ENCODE assay signal across 16 mouse cellular contexts in the genomic region with DNA sequence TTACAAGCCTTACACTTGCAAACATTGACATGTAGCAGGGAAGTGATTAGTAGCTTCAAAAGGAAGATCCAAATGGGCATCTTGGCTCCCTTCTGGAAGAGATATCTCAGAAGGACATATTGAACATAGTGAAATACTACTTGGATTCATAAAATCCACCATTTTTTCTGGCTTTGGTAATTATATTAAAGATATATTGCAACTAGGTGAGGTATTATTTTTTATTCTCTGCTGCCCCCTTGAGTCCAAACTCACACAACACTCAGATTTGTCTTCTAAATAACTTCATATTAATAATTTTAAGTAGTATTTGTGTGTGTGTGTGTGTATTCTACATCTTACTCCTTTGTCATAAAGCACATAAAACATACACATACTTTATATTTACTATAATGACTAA.
DNase-seq lines count a peak whose midpoint lies in the region; ATAC-seq and TF ChIP-seq lines count a peak whose summit lies in the region.
"Had no signal": no experiment of that assay in that cellular context is flagged by ENCODE, and none has a peak within 500 bp of the region (broad histone marks: within the 10 kb centered on the region; RNA-seq: fewer than 3 reads in every experiment).

No protein-coding gene starts in this region.

- no peaks in the 10 kb centered on the region for H3K9me3 ChIP-seq in forebrain, postnatal 0 days (ENCODE audit: low read length)
- no peaks in the 10 kb centered on the region for H3K9me3 ChIP-seq in forebrain, embryonic 12.5 days
- H3K9me3 ChIP-seq: heart, embryonic 13.5 days had no signal

- ATAC-seq in forebrain, postnatal 0 days = no peak
- no peak for ATAC-seq in forebrain, embryonic 12.5 days (ENCODE audit: low FRiP score)
- no peak for ATAC-seq in granulocyte monocyte progenitor cell, adult 5-6 weeks (replicated peaks; ENCODE audit: poor library complexity, severe bottlenecking)
- no peak for ATAC-seq in erythroid progenitor cell, adult 5-6 weeks (replicated peaks; ENCODE audit: low FRiP score, poor library complexity, severe bottlenecking)
- ATAC-seq: Patski had no signal

- no peak overlapping the region for H3K9ac ChIP-seq in forebrain, postnatal 0 days
- H3K9ac ChIP-seq in forebrain, embryonic 12.5 days = no peak overlapping the region
- H3K9ac ChIP-seq: heart, embryonic 13.5 days had no signal

- no peak overlapping the region for H3K4me3 ChIP-seq in forebrain, postnatal 0 days (ENCODE audit: low read depth, low read length)
- H3K4me3 ChIP-seq in forebrain, embryonic 12.5 days (replicated peaks) = no peak overlapping the region
- H3K4me3 ChIP-seq: heart, embryonic 13.5 days had no signal

- H3K4me1 ChIP-seq in forebrain, postnatal 0 days (ENCODE audit: insufficient read depth) = no peaks in the 10 kb centered on the region
- H3K4me1 ChIP-seq in forebrain, embryonic 12.5 days = no peaks in the 10 kb centered on the region
- H3K4me1 ChIP-seq: heart, embryonic 13.5 days had no signal

- H3K4me2 ChIP-seq in forebrain, postnatal 0 days (ENCODE audit: low read depth) = no peak overlapping the region
- H3K4me2 ChIP-seq in forebrain, embryonic 12.5 days = no peak overlapping the region
- H3K4me2 ChIP-seq: heart, embryonic 13.5 days had no signal

- no peaks in the 10 kb centered on the region for H3K27me3 ChIP-seq in forebrain, postnatal 0 days (ENCODE audit: insufficient read depth, low read length)
- H3K27me3 ChIP-seq in forebrain, embryonic 12.5 days = no peaks in the 10 kb centered on the region
- H3K27me3 ChIP-seq: heart, embryonic 13.5 days had no signal

- peak; percentile 43 for DNase-seq in forebrain, postnatal 0 days
- DNase-seq in left cerebral cortex, postnatal 14 days (ENCODE audit: low spot score in 2 of 2) = peak; percentile 8
- DNase-seq in left cerebral cortex, postnatal 36 days (ENCODE audit: low spot score in 2 of 2) = no peak
- DNase-seq in A20 (ENCODE audit: low read depth, low spot score) = peak; percentile 33
- DNase-seq in embryo, embryonic 11 days = peak; percentile 16
- DNase-seq: cerebellum, adult 9-10 months; gastrocnemius, postnatal 36 days; kidney, adult 2 months; lung, postnatal 36 days; right cerebral cortex, postnatal 14 days; thymus, adult 18-20 months had no signal

- TF ChIP-seq CTCF in forebrain, postnatal 0 days (IDR thresholded peaks at IDR 0.05; ENCODE audit: low read depth) = peak; percentile 27

- intact Hi-C loops in left cerebral cortex, postnatal 14 days (cut with DNase I) = no loop called here
- intact Hi-C loops in left cerebral cortex, postnatal 36 days (cut with DNase I) = loop anchor here (5.0 kb wide), 1 partner anchor 1418 kb away; no protein-coding TSS in a partner anchor

- no peak overlapping the region for H3K27ac ChIP-seq in forebrain, postnatal 0 days (ENCODE audit: low read depth, low read length)
- H3K27ac ChIP-seq in forebrain, embryonic 12.5 days = no peak overlapping the region
- H3K27ac ChIP-seq: heart, embryonic 13.5 days had no signal

- H3K36me3 ChIP-seq in forebrain, postnatal 0 days (ENCODE audit: insufficient read depth) = no peaks in the 10 kb centered on the region
- H3K36me3 ChIP-seq in forebrain, embryonic 12.5 days (replicated peaks) = no peaks in the 10 kb centered on the region
- H3K36me3 ChIP-seq: heart, embryonic 13.5 days had no signal

Comparison
In these comparisons a context has a peak if more than half of its experiments do, and no peak if none do; other contexts are left out.
1. DNase-seq: peak in forebrain, postnatal 0 days (single experiment), left cerebral cortex, postnatal 14 days (2 of 2), A20 (single experiment) and embryo, embryonic 11 days (single experiment); none in left cerebral cortex, postnatal 36 days (0 of 2).